Mouse (Mus musculus) megakaryocyte progenitor cell, adult 5-6 weeks (primary cell): ENCODE measurements around the gene Fam71b. TPM values are rescaled to one million over a fixed set of nuclear protein-coding genes. Genes with fewer than 3 reads are reported as not detected.
A peak's percentile ranks its signal among the peaks of the same experiment; 100 is the strongest.
"Not testable (repeated sequence)": the region's sequence is repeated elsewhere in the genome, so short reads cannot be mapped to it uniquely, and the experiment has no call there.

ENCODE experiments used
- ATAC-seq: replicated peaks from 2 replicates; pipeline ENCODE4 v1.8.0; 2016; ENCODE audit warnings: mild to moderate bottlenecking, moderate TSS enrichment, inconsistent platforms; ENCODE audit not compliant: poor library complexity
- total RNA-seq, 2 experiments: library from RNA; stranded (forward) in 1 of 2; stranded (reverse) in 1 of 2; fragments of 157-497, 149-512 nt in 1 of 2; fragments of 200-1000 nt in 1 of 2; gene quantifications; 2 replicates each; pipeline versions ENCODE4 v1.2.3 to v1.2.4; 2015 to 2017

Gene Fam71b
- total RNA-seq, 2 experiments from 2014 or later: not detected

DNA sequence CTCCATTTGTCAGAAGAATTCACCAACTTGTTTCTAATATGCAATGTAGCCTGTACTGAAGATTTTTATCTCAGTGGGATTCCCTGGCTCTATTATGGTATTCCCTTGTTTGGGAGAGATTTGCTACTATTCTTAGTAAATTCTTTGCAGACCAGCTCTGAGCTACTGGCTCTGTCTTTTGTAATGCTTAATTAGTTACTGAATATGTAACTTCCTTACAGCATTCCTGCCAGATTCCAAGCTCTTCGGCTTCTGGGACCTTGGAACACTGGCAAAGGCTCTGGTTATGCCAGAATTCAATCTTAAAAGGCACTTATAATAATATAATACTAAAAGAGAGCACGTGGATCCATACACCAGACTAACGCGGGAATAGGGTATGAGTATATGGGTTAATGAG is 31.8 kb downstream of the Fam71b start:
- ATAC-seq: not testable (repeated sequence)

DNA sequence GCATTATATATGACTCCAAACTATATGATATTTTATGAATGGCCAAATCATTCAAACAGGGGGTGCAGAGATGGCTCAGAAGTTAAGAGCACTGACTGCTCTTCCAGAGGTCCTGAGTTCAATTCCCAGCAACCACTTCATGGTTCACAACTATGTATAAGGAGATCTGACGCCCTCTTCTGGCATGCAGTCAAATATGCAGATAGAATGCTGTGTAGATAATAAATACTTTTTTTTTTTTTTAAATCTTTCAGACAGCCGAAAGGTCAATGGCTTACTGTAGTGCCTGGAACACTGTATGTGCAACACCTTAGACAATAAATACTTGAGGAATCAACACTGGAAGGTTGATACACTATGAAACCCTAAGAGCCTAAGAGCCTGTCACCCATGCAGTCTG is 33.8 kb downstream of the Fam71b start:
- no peak for ATAC-seq

DNA sequence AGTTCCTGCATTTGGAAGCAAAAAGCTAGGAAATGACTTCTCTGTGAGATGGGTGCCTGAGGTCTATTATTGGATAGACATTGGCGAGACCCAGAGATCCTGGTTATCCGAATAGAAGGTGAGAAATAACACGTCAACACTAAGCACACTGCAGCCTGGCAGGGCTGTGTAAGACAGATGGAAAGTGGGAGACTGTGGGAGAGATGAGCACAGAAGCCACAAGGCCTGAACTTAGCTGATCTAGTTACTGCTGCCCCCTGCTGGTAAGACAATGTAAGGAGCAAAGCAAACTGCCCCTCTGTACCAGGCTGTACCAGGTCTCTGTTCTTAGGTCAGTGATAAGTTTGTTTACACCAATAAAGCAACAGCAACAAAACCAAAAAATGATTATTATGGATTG is 34.8 kb downstream of the Fam71b start:
- ATAC-seq: peak; percentile 96

DNA sequence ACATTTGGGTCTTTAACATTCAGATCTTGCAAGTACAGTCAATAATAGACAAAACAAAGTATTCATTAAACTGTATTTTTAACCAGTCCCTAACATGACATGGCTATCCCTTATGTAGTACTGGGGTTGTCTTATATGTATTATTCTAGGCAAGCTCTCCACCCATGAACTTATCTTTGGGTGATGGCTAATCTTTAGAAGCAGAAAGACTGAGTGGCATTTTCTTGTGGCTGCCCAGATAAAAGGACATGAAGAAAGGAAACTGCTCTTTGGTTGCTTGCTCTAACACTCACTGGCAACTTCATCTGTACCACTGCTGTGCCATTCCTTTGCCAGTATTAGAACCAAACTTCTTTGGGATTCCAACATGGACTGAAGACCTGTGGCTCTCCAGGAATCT is 39.0 kb downstream of the Fam71b start:
- 0 out of 2 replicates have a peak, but pooled peaks have one; percentile 5 for ATAC-seq

DNA sequence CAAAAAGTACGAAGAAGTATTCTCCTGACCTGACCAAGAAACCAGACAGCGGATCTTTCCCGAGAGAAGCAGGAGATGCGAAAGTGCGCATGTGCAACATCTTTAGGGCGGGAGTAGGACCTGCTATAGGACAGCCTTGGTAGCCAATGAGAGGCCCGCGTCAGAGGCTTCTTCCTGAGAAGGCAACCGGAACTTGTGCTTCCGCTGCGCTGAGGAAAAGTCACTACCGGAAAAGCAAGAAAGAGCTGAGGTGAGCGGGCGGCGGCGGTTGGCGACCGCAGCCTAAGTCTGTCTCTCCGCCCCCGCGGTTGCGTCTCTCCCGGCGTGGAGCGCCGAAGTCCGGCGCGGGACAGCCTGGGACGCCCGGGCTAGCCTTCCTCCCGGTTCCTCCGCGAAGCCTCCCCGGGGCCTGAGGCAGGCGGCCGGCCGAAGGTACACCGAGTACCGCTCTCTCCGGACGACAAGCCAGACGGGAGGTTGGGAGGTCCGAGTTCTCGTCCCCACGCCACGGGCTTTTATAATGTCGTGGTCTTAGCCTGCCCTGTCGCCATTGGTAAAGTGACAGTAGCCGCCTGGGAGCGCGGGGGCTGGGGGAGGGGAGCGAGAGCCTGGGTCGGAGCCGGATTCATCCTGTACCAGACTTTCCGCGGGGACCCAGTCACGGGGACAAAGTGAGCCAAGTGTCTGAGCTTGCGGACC is 40.5 kb downstream of the Fam71b start, which contains the start of gene Med7:
Gene Med7 (plus strand): TSS at position 166 of the 699 bp plus-strand sequence.
- ATAC-seq: peak; percentile 90

DNA sequence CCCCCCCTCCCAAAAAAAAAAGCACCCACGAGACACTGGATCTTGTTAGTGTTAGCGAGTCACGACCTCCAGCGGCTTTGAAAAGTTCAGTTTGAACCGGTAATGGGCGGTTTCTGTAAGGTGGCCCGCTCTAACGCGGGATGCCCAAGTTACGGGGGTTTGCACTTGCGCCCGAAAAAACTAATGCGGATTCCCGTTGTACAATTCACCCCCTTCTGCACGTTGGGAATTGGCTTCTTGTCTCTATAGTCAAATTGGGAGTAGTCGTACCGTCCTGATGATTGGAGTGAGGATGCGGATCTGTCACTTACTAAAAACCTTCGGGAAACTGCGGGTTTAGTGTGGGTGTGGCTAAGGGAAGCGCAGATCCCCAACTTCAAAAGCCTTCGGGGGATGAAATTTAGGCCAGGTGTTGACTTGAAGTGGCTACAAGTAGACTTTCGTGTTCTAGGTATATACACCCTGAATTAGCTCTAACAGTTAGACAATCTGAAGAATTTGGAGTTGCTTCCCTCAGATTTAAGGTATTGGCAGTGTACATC is 41.2 kb downstream of the Fam71b start:
- ATAC-seq: peak; percentile 42

DNA sequence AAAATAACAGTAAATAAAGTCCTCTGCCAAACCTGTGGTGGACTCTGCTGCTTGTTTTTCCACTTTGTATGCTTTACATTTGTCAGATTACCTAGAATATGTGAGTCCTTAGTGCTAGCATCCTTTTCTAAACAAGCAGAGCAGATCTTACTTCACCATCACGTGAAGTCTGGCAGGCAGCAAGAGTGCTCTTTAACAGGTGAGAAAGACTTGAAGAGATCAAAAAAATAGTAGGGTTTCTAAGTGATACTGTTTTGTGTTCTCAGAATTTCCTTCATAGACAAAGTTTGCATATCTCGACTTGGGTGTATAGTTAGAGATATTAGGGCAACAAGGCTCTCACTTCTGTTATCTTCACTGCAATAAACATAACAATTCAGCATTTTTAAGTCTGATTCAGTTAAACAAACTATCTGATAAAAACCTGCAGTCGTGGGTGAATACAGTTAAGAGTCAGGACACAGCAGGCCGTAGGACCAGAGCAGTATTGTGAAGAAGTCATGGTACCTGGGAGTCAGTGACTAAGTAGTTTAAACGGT is 42.7 kb downstream of the Fam71b start:
- no peak for ATAC-seq

DNA sequence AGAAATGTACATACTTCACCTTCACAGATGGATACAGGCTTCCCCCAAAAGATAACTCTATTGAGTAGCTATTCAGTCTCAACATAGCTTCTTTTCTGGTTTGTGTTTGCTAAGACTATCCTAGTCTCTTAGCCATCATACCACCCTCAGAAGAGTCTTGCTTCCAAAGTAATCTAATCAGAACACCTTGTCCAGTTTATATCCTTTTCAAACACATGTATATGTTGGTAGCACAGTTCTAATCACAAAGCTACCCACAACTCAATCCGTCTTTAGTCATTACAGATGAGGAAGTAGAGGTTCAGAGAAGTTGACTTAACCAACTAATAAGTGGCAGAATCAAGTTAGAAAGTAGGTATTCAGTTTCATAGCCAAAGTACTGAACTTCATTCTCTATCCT is 45.4 kb downstream of the Fam71b start:
- peak; percentile 34 for ATAC-seq

DNA sequence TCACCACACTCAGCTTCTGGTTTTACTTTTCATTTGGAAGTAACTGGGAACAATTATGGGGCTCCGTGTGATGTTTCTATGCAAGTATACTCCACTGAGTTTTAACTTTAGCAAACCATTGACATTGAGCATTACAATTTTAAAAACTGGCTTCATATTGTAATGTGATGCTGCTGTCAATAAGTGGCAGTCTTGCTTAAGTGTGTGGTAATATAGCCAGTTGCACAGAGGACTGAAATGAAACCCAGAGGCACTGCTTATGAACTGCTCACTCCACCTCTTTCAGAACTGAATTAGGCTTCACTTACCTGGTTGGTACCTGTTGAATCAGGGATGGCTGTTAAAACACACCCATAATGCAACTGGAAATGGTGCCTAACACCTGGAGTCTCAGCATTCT is 46.8 kb downstream of the Fam71b start:
- peak; percentile 54 for ATAC-seq

DNA sequence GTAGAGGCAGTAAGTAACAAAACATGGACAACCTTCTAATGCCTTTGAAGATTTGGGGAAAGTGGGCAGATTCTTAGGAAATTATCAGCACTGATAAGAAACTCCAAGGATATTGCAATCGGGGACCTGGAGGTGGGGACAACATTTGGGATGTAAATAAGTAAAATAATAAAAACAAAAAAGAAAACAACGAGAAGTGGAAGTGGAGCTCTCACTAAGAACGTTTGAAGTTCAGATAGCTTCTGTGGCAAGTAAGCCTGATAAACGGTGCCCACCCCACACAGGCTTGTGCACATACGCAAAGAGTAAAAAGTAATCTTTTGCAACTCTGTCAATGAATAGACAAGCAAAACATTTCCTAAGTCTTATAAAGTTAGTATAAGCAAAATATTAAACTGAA is 47.6 kb downstream of the Fam71b start:
- ATAC-seq: no peak

DNA sequence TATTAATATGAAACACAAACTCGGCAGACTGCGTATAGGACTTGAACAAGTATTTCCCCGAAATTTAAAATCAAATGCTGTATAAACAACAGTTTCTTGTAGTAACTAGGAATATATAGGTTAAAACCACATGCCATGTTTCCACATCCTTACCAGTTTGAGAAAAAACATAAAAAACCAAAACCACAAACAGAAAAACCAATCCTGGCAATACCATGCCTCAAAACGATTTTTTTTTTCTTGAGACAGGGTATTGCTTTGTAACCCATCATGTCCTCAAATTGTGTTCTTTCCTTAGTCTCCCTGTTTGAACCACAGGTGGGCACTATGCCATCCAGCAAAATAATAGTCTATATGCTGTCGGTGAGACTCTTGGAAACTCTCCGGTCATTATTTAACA is 49.8 kb downstream of the Fam71b start:
- ATAC-seq: no peak

DNA sequence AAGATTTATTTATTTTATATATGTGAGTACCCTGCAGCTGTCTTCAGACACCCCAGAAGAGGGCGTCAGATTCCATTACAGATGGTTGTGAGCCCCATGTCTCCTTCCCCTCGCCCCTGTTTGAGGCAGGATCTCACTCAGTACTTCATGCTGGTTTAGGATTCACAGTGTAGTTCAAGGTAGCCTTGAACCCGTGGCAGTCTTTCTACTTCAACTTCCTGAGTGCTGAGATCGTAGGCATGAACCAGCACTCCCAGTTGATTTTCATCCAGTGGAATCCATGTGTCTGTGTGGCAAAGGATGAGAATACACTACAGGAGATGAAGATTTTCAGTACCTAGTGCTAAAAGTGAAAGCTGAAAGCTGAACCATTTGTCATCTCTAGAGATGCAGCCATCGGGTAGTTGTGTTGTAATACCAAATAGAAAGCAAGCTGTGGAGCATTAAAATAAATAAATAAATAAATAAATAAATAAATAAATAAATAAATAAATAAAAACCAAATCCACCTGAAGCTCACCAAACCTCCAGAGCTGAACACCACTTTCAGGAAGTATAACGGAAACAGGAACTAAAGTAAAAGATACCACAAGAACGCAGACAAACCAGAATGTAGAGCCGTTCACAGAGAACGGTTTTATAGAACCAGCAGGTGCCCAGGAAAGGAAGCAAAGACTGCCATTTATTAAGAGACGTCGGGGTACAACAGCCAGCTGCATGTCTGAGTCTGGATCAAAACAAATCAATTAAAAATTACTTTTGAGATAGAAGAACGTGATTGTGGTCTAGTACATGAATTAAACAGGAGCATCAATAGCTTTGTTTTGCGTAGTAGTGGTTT is 51.5 kb downstream of the Fam71b start:
- peak; percentile 48 for ATAC-seq

DNA sequence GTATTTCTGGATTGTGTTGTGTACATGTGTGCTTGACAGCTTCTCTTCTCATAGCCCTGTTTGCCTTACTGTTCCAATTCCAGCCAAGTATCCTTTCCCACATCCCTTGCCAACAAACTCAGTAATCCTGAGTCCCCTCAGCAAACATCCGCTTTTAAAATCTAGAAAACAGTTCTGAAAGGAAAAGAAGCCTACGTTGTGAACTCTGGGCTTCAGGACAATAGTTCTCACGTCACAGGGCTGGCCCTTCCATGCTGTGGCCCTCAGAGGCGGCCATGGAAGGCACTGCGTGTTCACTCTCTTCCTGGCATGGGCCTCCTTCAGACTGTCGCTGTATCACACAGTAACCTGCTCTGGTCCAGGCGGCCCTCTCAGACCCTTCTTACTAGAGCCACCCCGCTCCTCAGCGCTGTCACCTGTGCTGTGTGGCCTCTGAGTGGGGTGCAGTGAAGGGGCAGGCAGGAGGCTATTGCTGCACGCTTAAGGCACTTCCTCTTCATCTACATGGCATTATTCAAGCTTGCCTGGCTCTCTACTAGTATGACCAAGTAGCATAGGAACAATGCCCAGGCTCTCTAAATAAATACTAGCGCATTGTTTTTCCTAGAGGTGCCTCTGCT is 53.2 kb downstream of the Fam71b start:
- peak; percentile 47 for ATAC-seq

DNA sequence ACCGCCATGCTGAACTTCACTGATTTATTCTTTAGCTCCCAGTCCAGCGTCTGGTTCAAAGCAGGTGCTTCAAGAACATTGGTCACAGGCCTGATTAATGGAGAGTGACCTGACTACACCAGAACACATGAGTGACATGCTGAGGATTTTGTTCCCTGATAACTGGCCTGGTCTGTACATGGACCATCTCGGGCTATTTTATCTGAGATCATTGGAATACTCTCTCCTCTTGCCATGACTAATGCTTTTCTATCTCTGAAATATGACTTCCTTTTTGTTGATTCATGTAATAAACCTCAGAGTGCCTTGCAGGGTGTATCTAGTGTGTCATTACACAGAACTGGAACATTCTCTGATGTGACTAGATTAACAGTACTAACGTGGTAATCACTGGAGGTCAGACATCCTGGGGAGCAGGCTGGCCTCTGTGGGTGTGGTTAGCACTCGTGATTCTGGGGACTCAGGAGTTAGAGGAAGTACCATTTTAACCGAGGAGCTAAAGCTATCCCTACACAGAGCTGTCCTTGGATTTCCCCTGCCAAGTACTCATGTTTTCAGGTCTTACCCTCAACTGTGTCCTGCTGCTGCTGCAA is 58.2 kb downstream of the Fam71b start, which contains the start of gene Havcr2:
Gene Havcr2 (plus strand): TSS at position 483 of the 593 bp plus-strand sequence.
- ATAC-seq: peak; percentile 94

Other genes starting within 250 kb of the Fam71b start
- gene Nipal4, start 230.1 kb upstream of the Fam71b start, total RNA-seq (2015): not detected in 2 replicates
- not detected in 2 replicates for gene Nipal4, start 230.1 kb upstream of the Fam71b start, total RNA-seq (2017)
- gene Fndc9, start 161.0 kb upstream of the Fam71b start, total RNA-seq (2015): not detected in 2 replicates
- gene Fndc9, start 161.0 kb upstream of the Fam71b start, total RNA-seq (2017): not detected in 2 replicates
- gene Cyfip2, start 83.7 kb upstream of the Fam71b start, total RNA-seq (2015): 121 and 122 TPM in 2 replicates
- 48.6 and 53.3 TPM in 2 replicates for gene Cyfip2, start 83.7 kb upstream of the Fam71b start, total RNA-seq (2017)
- gene Itk, start 7.0 kb upstream of the Fam71b start, total RNA-seq (2015): 0.91 TPM in 1 of 2 replicates, not detected in the other
- gene Itk, start 7.0 kb upstream of the Fam71b start, total RNA-seq (2017): 0.46 and 0.95 TPM in 2 replicates
- gene Med7, start 40.4 kb downstream of the Fam71b start, total RNA-seq (2015): 63.6 and 72.4 TPM in 2 replicates
- 16.2 and 27.1 TPM in 2 replicates for gene Med7, start 40.4 kb downstream of the Fam71b start, total RNA-seq (2017)
- 0.07 and 0.27 TPM in 2 replicates for gene Havcr2, start 58.4 kb downstream of the Fam71b start, total RNA-seq (2015)
- gene Havcr2, start 58.4 kb downstream of the Fam71b start, total RNA-seq (2017): 0.54 and 0.92 TPM in 2 replicates
- not detected in 2 replicates for gene Gm12169, start 127.7 kb downstream of the Fam71b start, total RNA-seq (2015)
- gene Gm12169, start 127.7 kb downstream of the Fam71b start, total RNA-seq (2017): not detected in 2 replicates
- not detected in 2 replicates for gene BC053393, start 175.0 kb downstream of the Fam71b start, total RNA-seq (2015)
- not detected in 2 replicates for gene BC053393, start 175.0 kb downstream of the Fam71b start, total RNA-seq (2017)
- not detected in 2 replicates for gene Dppa1, start 232.7 kb downstream of the Fam71b start, total RNA-seq (2015)
- gene Dppa1, start 232.7 kb downstream of the Fam71b start, total RNA-seq (2017): not detected in 2 replicates